Mouse (Mus musculus) CD4-positive helper T cell, adult 2 months (primary cell): ENCODE measurements around the gene Prkce.

Experiments used
- DNase-seq: peaks from one replicate; pipeline ENCODE4 v3.0.0-alpha.2; 2012; ENCODE audit warnings: low read depth, missing footprints, low spot score

The Prkce gene

GRCm38 (mm10) chr17:86364349-86365075, 196.9 kb downstream of the Prkce start:
- no peak for DNase-seq

- no peak for DNase-seq
These were observed 199.3 kb downstream of the Prkce start for GRCm38 (mm10) chr17:86366919-86367318.

GRCm38 (mm10) chr17:86367676-86368075, 200.1 kb downstream of the Prkce start:
- DNase-seq, result no peak

GRCm38 (mm10) chr17:86370106-86370742, 202.6 kb downstream of the Prkce start:
- DNase-seq, result no peak

GRCm38 (mm10) chr17:86371101-86371561, 203.5 kb downstream of the Prkce start:
- DNase-seq, result no peak

GRCm38 (mm10) chr17:86376389-86376788, 208.8 kb downstream of the Prkce start:
- no peak for DNase-seq

GRCm38 (mm10) chr17:86377863-86378262, 210.3 kb downstream of the Prkce start:
- no peak for DNase-seq

- DNase-seq, result no peak
These were observed 211.0 kb downstream of the Prkce start for GRCm38 (mm10) chr17:86378611-86379010.

GRCm38 (mm10) chr17:86379405-86380137, 212.0 kb downstream of the Prkce start:
- no peak for DNase-seq

GRCm38 (mm10) chr17:86381464-86381863, 213.9 kb downstream of the Prkce start:
- no peak for DNase-seq

GRCm38 (mm10) chr17:86382885-86383284, 215.3 kb downstream of the Prkce start:
- DNase-seq, result no peak

GRCm38 (mm10) chr17:86383699-86384572, 216.4 kb downstream of the Prkce start:
- DNase-seq, result no peak

- DNase-seq, result no peak
These were observed 224.9 kb downstream of the Prkce start for GRCm38 (mm10) chr17:86392475-86392874.

- DNase-seq, result no peak
These were observed 225.6 kb downstream of the Prkce start for GRCm38 (mm10) chr17:86393191-86393590.

GRCm38 (mm10) chr17:86397097-86397496, 229.5 kb downstream of the Prkce start:
- no peak for DNase-seq

- DNase-seq, result no peak
These were observed 230.1 kb downstream of the Prkce start for GRCm38 (mm10) chr17:86397647-86398046.

GRCm38 (mm10) chr17:86398226-86398625, 230.6 kb downstream of the Prkce start:
- no peak for DNase-seq

GRCm38 (mm10) chr17:86400032-86400431, 232.4 kb downstream of the Prkce start:
- no peak for DNase-seq

GRCm38 (mm10) chr17:86404795-86405501, 237.4 kb downstream of the Prkce start:
- DNase-seq, result no peak

- no peak for DNase-seq
These were observed 238.1 kb downstream of the Prkce start for GRCm38 (mm10) chr17:86405644-86406043.
